Mouse (Mus musculus) cortical plate, adult 2 months (tissue): ENCODE data around the gene Slc38a7. TPM values are rescaled to one million over a fixed set of nuclear protein-coding genes. Genes with fewer than 3 reads are reported as not detected.
"Not testable (repeated sequence)": the region's sequence is repeated elsewhere in the genome, so short reads cannot be mapped to it uniquely, and the experiment has no call there.

ENCODE experiments used
- H3K27ac ChIP-seq: fragments of 200-500 bp; 2 replicates; pipeline ENCODE4 v1.5.1; 2012; ENCODE audit warnings: low read length, control low read depth, inconsistent platforms; ENCODE audit not compliant: insufficient read depth
- H3K4me1 ChIP-seq: fragments of 200-500 bp; 2 replicates; pipeline ENCODE4 v1.6.1; 2011; ENCODE audit warnings: low read length; ENCODE audit not compliant: control insufficient read depth, insufficient read depth
- H3K4me3 ChIP-seq: fragments of 200-500 bp; 2 replicates; pipeline ENCODE4 v1.5.1; 2011; ENCODE audit warnings: mild to moderate bottlenecking, low read length, control low read depth; ENCODE audit not compliant: insufficient read depth
- CTCF ChIP-seq: fragments of 200-500 bp; IDR thresholded peaks from 2 replicates; pipeline ENCODE4 v1.5.1; 2011; ENCODE audit warnings: mild to moderate bottlenecking, control low read depth, low read length; ENCODE audit not compliant: insufficient read depth; ENCODE audit errors: extremely low read depth
- POLR2A ChIP-seq: fragments of 200-500 bp; IDR thresholded peaks from 2 replicates; pipeline ENCODE4 v1.6.1; 2011; ENCODE audit warnings: mild to moderate bottlenecking, low read length, control low read depth; ENCODE audit not compliant: insufficient read depth; ENCODE audit errors: extremely low read depth
- polyA plus RNA-seq: library from polyadenylated mRNA; depleted of rRNA; stranded (reverse); fragments of >200 nt; gene quantifications from 2 replicates; pipeline ENCODE4 v1.2.3, GENCODE M21; 2012

The Slc38a7 gene
- polyA plus RNA-seq, 1 experiment, result 30.1 TPM

DNA sequence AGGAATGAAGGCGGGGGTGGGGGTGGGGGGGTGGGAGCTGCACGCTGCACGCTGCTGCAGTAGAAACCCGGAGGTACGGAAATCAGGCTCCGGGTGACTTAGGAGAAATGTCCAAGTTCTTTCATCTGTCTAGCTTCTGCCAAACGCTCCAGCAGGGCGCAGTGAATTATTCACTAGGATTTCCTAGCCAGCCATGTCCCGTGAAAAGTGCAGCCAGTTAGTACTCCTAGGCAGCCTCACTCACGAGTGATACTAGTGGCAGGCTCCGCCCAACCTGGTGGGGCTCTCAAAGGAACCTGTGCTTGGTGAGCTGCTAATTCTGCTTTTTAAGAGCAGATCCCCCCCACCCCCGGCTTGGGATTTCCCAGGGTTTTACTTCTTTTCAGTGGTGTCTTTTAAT lies 31.2 kb upstream of the Slc38a7 start:
- TF ChIP-seq CTCF, result no peak
- no peak for TF ChIP-seq POLR2A
- no peak overlapping the region for H3K4me3 ChIP-seq
- no peak overlapping the region for H3K27ac ChIP-seq
- peaks cover 2% of the 10 kb centered on the region; the same call in 1 of the 2 replicates for H3K4me1 ChIP-seq

DNA sequence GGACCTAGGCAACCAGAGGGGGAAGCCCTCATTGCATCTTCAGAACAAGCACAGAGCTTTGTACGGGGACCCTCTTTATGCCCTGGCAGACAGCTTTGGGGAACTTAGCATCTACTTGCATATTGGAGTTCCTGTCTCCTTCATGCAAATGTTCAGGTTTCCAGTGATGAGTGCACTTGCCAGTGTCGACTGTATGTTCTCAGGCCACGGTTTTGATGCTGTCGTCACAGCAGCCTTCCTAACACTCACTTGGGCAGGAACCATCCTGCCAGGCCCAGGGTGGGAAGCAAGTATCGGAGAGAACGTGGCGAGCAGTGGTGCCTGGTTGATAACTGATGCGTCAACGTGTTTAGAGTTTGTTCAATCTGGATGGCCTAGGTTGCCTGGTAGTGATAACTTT lies 28.9 kb upstream of the Slc38a7 start:
- Histone ChIP-seq H3K4me3 (no peak overlapping the region), H3K27ac (no peak overlapping the region), H3K4me1 (peaks cover 4% of the 10 kb centered on the region; the same call in 1 of the 2 replicates)
- TF ChIP-seq CTCF, result no peak
- no peak for TF ChIP-seq POLR2A

DNA sequence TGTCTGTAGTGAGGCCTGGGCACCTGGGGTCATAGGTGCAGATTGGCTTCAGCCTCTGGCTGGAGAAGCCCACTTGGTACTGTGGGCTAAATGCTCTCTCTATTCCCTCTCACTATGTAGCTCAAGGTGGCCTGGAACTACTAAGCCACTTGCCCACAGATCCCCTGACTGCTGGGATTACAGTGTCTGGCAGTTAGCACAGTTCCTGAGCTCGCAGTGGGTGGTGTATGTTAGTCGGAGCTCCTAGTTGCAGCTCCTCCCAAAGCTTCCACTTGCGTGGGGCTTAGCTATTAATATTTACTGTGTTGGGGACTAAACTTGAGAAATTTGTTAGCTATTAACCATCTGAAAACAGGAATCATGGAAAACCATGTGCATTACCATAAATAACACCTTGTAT lies 28.2 kb upstream of the Slc38a7 start:
- H3K4me3 ChIP-seq, result no peak overlapping the region
- H3K27ac ChIP-seq, result no peak overlapping the region
- peaks cover 4% of the 10 kb centered on the region; the same call in 1 of the 2 replicates for H3K4me1 ChIP-seq
- TF ChIP-seq CTCF (no peak), POLR2A (no peak)

DNA sequence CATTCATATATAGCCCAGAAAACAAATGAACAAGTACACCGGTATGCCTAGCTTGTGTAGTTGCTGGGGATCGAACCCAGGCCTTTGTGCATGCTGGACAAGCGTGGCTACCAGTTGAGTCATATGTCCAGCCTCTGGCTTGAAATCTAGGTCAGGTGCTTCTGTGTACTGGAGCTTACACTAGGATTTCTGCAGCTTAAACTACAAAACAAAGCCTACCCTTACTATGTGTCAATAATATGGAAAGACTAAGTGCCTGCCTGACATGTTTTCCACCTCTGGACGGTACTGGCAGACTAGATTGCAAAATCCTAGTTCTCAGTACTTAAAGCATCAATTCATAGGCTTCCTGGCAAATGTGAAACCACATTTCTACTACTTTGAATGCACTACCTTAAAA lies 26.5 kb upstream of the Slc38a7 start:
- H3K4me1 ChIP-seq, result peaks cover 2% of the 10 kb centered on the region; the same call in 1 of the 2 replicates
- no peak overlapping the region for H3K4me3 ChIP-seq
- TF ChIP-seq POLR2A (no peak), CTCF (no peak)
- no peak overlapping the region for H3K27ac ChIP-seq

DNA sequence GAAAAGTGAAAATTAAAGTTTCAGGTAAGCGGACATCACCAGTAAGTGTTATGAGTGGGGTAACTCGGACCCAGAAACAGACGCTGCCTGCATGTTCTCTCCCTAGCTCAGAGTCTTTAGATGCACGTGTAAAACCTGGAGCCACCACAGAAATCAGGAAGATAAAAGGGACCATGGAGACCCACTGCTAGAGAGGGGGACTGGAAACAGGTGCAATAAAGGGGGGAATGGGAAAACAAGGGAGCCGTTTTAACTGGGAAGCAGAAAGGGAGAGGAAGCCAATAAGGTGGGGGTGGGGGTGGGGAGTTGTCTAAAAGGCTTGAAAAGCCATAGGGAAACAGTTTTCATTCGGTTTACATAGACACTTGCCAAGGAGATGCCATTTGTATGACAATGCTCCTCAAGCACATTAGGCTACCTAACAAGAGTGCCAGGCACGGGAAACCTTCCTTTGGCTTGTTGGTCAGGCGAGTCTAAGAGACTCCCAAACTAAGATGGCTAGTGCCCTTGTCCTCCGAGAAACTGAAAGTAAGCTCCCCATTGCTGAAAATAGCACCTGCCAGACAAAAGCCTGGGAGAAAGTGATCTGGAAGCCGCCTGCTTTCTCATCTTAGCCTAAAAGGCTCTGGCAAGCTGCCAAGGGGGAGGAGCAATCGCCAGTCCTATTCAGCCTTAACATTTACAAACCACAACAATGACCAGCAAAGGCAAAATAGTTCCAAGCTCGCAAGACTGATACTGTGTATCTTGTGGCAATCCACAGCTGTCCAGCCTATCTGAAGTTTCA lies 25.0 kb upstream of the Slc38a7 start:
- TF ChIP-seq POLR2A, result no peak
- TF ChIP-seq CTCF, result no peak
- no peak overlapping the region for H3K27ac ChIP-seq
- peaks cover 2% of the 10 kb centered on the region; the same call in 1 of the 2 replicates for H3K4me1 ChIP-seq
- no peak overlapping the region for H3K4me3 ChIP-seq

DNA sequence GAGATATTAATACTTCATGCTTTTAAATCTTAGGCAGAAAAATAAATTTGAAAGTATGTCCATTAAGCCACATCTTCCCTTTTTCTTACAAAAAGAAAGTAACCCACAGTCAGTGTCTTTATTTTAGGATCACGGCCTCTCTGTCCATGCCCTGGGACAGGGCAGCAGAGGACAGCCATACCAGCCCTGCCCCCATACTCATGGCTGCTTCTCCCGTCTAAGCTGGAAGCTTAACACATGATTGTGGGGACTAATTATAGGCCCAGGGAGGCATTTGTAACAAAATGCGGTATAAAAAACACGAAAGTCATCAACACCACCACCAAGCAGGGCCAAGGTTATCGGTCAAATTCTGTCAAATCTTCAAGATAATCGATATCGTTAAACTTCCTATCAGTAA lies 21.9 kb upstream of the Slc38a7 start:
- no peak overlapping the region for H3K27ac ChIP-seq
- no peak overlapping the region for H3K4me3 ChIP-seq
- peaks cover 2% of the 10 kb centered on the region; the same call in 1 of the 2 replicates for H3K4me1 ChIP-seq
- no peak for TF ChIP-seq CTCF
- no peak for TF ChIP-seq POLR2A

DNA sequence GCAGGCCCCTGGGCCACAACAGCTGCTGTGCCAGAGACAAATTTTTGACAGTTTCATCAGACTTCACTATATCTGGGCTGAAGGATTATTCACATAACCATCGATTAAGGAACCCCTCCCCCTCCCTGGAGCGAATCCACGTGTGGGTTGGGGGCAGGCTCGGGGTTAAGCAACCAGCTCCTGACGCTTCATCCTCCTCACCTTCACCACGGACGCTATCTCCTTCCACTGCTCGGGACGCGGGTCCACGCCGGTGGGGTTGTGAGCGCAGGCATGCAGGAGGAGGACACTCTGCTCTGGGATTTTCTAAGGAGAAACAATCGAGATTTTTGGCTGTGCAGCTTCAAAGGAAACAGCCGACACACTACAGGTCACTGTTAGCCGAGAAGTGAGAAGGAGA lies 18.4 kb upstream of the Slc38a7 start:
- Histone ChIP-seq H3K4me1 (no peaks in the 10 kb centered on the region), H3K27ac (no peak overlapping the region), H3K4me3 (no peak overlapping the region)
- TF ChIP-seq POLR2A (no peak), CTCF (no peak)

DNA sequence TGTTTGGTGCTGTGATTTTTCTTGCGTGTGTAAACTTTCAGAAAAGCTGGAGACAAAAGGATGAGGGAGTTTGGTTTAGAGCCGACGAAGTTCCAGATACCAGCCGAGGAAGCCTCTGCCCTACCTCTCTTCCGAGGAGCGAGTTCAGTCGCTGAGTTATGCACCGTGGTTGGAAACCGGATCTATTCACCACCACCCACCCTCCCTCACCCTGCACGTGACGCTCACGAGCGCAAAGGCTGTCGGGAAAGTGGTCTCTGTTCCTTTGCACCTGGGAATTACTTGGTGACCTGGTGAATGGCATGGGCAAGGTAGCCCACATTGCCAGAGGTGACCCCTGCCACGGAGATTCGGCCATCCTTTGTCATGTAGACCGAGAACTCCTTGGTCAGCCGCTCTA lies 11.5 kb upstream of the Slc38a7 start:
- not testable (repeated sequence) for H3K4me1 ChIP-seq, H3K27ac ChIP-seq, H3K4me3 ChIP-seq

DNA sequence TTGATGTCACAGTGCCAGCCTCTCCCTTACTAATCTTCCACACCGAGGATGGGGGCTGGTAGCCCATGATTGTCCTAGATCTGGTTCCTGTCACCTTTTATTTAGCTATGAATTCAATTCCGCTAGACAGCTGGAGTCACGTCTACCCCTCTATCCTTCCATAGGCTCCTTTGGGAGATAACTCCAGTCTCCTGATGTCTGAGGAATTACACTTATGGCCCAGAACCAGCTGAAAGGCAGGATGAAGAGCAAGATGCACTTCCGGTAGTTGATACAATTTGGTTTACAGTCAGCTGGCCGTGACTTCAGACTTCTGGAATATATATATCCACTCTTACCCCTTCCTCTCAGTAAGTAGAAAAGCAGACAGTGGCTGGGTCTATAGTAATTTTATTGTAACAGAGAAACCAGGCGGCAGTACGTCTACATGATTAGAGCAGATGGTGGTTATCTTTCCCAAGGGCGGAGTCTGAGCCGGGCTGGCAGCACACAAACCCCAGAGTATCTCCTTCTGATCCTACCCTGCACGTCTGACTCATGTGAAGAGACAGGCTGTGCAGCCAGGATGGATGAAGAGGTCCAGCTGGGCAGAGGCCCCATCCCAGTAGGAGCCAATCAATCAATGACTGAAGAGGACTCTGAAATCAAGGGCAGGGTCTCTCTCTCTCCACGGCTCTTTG lies 10.6 kb upstream of the Slc38a7 start:
- not testable (repeated sequence) for H3K27ac ChIP-seq, H3K4me3 ChIP-seq, H3K4me1 ChIP-seq
- 0 out of 2 replicates have a peak, but pooled peaks have one; percentile 7 for TF ChIP-seq POLR2A

DNA sequence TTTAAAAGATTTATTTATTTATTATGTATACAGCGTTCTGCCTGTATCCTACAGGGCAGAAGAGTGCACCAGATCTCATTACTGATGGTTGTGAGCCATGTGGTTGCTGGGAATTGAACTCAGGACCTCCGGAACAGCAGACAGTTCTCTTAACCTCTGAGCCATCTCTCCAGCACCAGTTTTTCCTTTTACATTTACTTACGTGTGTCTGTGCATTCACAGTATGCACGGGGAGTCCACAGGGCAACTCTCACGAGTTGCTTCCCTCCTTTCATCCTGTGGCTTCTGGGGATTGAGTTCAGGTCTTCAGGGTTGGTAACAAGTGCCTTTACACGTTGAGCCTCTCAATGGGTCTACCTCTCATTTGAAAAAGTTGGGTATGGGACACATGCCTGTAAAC lies 835 bp upstream of the Slc38a7 start:
- Histone ChIP-seq H3K27ac (no peak overlapping the region), H3K4me1 (no peaks in the 10 kb centered on the region), H3K4me3 (no peak overlapping the region)
- TF ChIP-seq POLR2A (no peak), CTCF (no peak)

DNA sequence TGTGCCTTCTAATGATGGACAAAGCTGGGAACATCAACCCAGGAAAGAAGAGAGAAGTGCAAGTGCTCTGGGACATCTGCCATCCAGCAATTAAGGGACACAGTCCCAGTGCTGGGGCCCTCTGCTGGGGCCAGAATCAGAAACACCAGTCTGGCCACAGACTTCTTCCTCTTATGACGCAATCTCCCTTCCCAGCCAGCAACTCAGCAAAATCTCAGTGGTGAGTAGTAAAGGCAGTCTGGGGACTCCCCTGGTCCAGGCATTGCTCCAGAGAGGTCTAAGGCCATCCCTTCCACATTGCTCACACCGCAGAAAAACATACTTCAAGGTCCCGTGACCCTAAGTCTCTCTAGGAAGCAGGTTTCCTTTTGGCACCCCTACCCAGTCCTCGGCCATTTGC lies 1.0 kb downstream of the Slc38a7 start:
- Histone ChIP-seq H3K4me1 (no peaks in the 10 kb centered on the region), H3K4me3 (peak overlapping the region; percentile 76; the same call in 1 of the 2 replicates), H3K27ac (no peak overlapping the region)
- TF ChIP-seq CTCF (no peak), POLR2A (no peak)
